Mouse (Mus musculus): ENCODE measurements at regions not wholly inside any gene's neighbourhood (a gene's known extent, or its start where the extent isn't known, plus 50 kb on each side); places are given as distances from the start of the nearest gene placed in this dataset.
A peak's percentile ranks its signal among the peaks of the same experiment; 100 is the strongest.

DNA sequence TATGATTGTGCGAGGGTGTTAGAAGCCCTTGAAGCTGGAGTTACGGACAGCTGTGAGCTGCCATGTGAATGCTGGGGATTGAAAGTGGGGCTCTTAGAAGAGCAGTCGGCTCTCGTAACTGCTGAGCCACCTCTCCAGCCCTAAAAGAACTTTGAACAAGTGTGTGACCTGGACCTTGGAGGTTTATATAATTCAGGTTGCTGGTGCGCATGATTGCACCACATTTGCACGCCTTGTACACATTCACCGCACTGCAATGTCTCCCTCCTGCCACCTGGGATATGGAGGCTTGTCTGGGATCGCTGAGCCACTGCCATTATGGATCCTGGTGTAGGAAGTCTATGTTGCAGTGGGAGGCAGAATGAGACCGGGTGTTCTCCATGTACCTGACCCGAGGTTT lies 73.6 kb upstream of the Sox4 start:
- intact Hi-C loops (cut with DNase I): no loop called here
- no peak for DNase-seq

DNA sequence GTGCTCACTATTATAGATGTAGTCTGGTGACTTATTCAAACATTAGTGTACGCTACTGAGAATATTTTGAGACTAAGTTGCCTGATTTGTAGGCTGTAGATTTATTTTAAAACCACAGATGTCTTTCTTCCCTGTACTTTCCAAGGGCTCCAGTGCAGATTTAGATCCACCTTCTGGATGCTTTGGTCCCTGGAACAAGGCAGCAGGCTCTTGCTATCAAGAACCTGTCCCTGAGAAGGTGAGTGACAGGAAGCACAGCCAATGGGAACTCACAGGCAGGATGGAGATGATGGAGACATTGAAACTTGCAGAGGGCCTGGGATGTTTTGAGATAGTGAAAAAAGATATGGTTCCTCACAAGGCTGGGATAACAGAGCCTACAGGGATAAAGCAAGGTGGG lies 70.0 kb upstream of the Sox4 start:
- DNase-seq: no peak
- intact Hi-C loops (cut with DNase I): no loop called here

DNA sequence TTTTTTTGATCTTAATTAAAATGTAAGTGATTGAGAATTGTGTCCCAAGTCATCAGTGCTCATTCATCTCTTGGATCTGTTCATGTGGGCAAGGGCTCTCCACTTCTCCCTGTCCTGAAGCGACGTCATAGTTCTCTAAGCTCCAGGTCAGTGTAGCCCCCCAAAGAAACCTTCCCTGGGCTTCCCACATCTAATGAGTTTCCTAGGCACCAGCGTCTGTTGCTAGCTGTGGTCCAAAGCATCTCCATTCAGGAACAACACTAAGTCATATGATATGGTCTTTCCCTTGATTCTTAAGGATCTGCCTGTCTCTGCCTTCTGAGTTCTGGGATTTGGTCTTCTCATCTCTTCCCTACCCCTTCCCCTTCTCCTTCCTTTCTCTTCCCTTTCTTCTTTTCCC lies 66.3 kb upstream of the Sox4 start:
- intact Hi-C loops (cut with DNase I): no loop called here
- no peak for DNase-seq

DNA sequence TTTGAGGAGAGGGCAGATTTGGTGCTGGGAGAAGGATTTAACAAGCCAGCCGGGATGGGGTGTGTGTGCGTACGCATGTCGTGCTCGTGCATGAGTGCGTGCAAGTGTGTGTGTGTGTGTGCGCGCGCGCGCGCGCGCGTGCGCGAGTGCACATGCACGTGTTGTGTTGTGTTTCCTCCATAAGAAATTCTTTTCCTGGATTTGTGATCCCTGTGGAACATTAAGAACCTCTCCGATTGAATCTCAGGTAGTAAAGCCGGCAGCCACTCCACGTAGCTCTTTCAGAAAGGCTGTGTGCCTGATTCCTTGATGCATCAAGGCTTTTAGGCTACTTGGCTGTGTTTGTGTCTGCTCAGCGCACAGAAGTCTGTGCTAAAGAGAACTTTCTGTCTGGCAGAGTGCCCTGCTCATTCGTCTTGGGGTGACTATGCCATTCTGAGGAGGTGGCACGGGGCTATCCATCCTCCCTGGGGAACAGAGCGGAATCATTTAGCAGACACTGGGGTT lies 62.7 kb upstream of the Sox4 start:
- intact Hi-C loops (cut with DNase I): no loop called here
- DNase-seq: no peak

DNA sequence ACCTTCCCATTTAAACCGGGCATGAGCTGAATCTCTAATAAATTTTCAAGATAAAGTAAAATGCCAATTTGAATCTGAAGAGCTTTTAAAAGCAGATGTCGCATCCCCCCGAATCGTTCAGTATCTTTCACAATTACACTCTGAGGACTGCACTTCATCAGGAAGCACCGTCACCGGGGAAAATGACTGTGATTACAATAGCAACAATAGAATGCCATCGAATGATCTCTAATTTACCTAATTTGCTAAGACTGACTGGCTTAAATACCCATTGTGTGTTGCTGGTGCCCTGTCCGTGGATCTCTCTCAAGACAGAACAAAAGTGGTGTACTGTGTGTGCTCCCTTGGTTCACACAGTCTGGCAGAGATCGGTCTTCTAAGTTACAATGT lies 62.1 kb upstream of the Sox4 start:
- intact Hi-C loops (cut with DNase I): no loop called here

DNA sequence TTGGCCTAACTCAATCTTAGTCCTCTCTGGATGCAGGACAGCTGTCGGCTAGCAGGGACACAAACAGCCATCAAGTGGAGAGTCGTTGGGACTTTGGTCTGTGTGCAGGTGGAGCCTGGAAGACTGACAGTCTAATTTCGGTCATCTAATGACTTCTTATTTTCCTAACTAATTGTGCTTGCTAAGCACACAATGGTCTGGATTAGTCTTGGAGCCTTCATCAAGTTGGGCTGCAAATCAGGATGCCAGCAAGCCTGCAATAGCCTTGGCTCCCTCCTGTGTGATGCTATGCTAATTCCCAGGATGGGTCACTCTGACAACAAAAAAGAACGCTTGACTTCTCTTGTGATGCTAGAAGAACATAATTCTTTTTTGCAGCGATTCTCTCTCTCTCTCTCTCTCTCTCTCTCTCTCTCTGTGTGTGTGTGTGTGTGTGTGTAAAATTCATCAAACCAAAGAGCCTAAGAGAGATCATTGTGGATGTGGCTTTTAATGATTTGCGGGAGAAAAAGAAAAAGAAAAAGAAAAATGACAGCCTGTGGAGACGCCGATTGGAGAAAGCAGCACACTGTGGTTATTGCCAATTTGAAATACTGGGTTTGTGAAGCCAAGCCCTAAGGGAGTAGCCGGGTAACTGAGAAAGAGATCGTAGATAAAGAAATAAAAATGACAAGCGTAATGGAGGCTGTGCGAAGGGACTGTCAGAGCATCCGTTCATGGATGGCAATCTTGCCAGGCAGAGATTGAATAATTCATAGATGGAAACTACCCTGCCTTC lies 61.5 kb upstream of the Sox4 start:
- intact Hi-C loops (cut with DNase I): no loop called here
- DNase-seq: no peak

More for the DNA sequence above, 62.1 kb upstream of the Sox4 start:
- no peak for DNase-seq

GRCm38 (mm10) chr13:29014066-29014826 lies 60.7 kb upstream of the Sox4 start:
- DNase-seq: peak in 1 of 2 experiments; percentile 15
- intact Hi-C loops (cut with DNase I): no loop called here

DNA sequence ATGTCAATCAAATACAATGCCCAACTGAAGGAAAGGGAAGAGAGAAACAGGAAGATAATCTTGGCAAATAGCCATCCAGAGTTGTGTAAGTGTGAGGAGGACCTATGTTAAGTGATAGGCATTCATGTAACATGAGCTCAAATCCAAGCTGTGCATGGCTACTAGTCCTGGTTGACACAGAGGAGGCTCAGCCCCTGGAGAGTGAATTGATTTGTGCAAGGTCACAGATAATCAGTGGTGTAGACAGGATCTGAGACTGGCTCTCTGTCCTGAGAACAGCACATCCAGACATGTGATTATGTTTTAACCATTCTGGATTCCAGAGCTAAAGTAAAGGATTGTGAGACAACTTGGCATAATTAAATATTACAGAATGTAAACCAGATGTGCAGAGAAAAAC lies 53.0 kb upstream of the Sox4 start:
- no peak for DNase-seq
- intact Hi-C loops (cut with DNase I): no loop called here

Measured in heart, postnatal 10 days (tissue).